Mouse (Mus musculus): ENCODE data around the gene Rcor2. TPM values are rescaled to one million over a fixed set of nuclear protein-coding genes. Genes with fewer than 3 reads are reported as not detected.

Rcor2 gene
- polyA plus RNA-seq, 1 experiment from 2014 or later, result 9.8 TPM

- H3K27me3 ChIP-seq (ENCODE audit: control insufficient read depth, insufficient read depth, low read length), result no peaks in the 10 kb centered on the region
- no peak overlapping the region for H3K9ac ChIP-seq (ENCODE audit: low read depth, low read length)
- WGBS, result 21% methylated on average over 2 of the region's 2 CpGs
- H3K27ac ChIP-seq (ENCODE audit: low read depth, low read length), result no peak overlapping the region
- H3K4me2 ChIP-seq (replicated peaks; ENCODE audit: low read depth, low read length), result no peak overlapping the region
- no peak overlapping the region for H3K4me3 ChIP-seq (ENCODE audit: low read length)
- H3K4me1 ChIP-seq (ENCODE audit: control insufficient read depth, insufficient read depth, low read length), result 0 out of 2 replicates have a peak, but pooled peaks cover 4% of the 10 kb centered on the region
- H3K36me3 ChIP-seq (ENCODE audit: control insufficient read depth, insufficient read depth, low read length), result no peaks in the 10 kb centered on the region
- H3K9me3 ChIP-seq (ENCODE audit: control insufficient read depth, low read length), result no peaks in the 10 kb centered on the region
- no peak for ATAC-seq (ENCODE audit: low FRiP score, low TSS enrichment)
Observed at GRCm38 (mm10) chr19:7320181-7320580, 53.1 kb downstream of the Rcor2 start.

- Histone ChIP-seq H3K36me3 (ENCODE audit: control insufficient read depth, insufficient read depth, low read length) (no peaks in the 10 kb centered on the region), H3K9me3 (ENCODE audit: control insufficient read depth, low read length) (no peaks in the 10 kb centered on the region), H3K27me3 (ENCODE audit: control insufficient read depth, insufficient read depth, low read length) (no peaks in the 10 kb centered on the region), H3K4me2 (replicated peaks; ENCODE audit: low read depth, low read length) (no peak overlapping the region), H3K9ac (ENCODE audit: low read depth, low read length) (no peak overlapping the region), H3K4me1 (ENCODE audit: control insufficient read depth, insufficient read depth, low read length) (0 out of 2 replicates have a peak, but pooled peaks cover 1% of the 10 kb centered on the region), H3K27ac (ENCODE audit: low read depth, low read length) (no peak overlapping the region), H3K4me3 (ENCODE audit: low read length) (no peak overlapping the region)
- no peak for ATAC-seq (ENCODE audit: low FRiP score, low TSS enrichment)
- WGBS, result 85% methylated on average over 3 of the region's 3 CpGs
Observed at GRCm38 (mm10) chr19:7321391-7321790, 54.3 kb downstream of the Rcor2 start.

Other genes with a start within 250 kb of the Rcor2 start
- 3.6 and 4.9 TPM in 2 replicates for gene Fermt3, start 247.9 kb upstream of the Rcor2 start, polyA plus RNA-seq (2014; fragmentation: Nextera tagmentation; extraction: Ambion mirVana)
- 223 and 304 TPM in 2 replicates for gene Stip1, start 227.4 kb upstream of the Rcor2 start, polyA plus RNA-seq (2014; fragmentation: Nextera tagmentation; extraction: Ambion mirVana)
- gene Macrod1, start 210.5 kb upstream of the Rcor2 start, polyA plus RNA-seq (2014; fragmentation: Nextera tagmentation; extraction: Ambion mirVana), result 9.9 and 10.7 TPM in 2 replicates
- gene Flrt1, start 161.6 kb upstream of the Rcor2 start, polyA plus RNA-seq (2014; fragmentation: Nextera tagmentation; extraction: Ambion mirVana), result 3.0 and 5.5 TPM in 2 replicates
- gene Otub1, start 61.0 kb upstream of the Rcor2 start, polyA plus RNA-seq (2014; fragmentation: Nextera tagmentation; extraction: Ambion mirVana), result 237 and 255 TPM in 2 replicates
- gene Cox8a, start 49.7 kb upstream of the Rcor2 start, polyA plus RNA-seq (2014; fragmentation: Nextera tagmentation; extraction: Ambion mirVana), result 1,171 and 1,487 TPM in 2 replicates
- gene Naa40, start 26.1 kb upstream of the Rcor2 start, polyA plus RNA-seq (2014; fragmentation: Nextera tagmentation; extraction: Ambion mirVana), result 57.8 and 90.7 TPM in 2 replicates
- gene Mark2, start 74.5 kb downstream of the Rcor2 start, polyA plus RNA-seq (2014; fragmentation: Nextera tagmentation; extraction: Ambion mirVana), result 51.9 and 54.9 TPM in 2 replicates
- 24.5 and 35.8 TPM in 2 replicates for gene Spindoc, start 115.7 kb downstream of the Rcor2 start, polyA plus RNA-seq (2014; fragmentation: Nextera tagmentation; extraction: Ambion mirVana)
- 9.8 and 10.4 TPM in 2 replicates for gene 2700081O15Rik, start 150.3 kb downstream of the Rcor2 start, polyA plus RNA-seq (2014; fragmentation: Nextera tagmentation; extraction: Ambion mirVana)
- gene Rtn3, start 216.0 kb downstream of the Rcor2 start, polyA plus RNA-seq (2014; fragmentation: Nextera tagmentation; extraction: Ambion mirVana), result 127 and 131 TPM in 2 replicates
- 12.5 and 17.7 TPM in 2 replicates for gene Atl3, start 226.7 kb downstream of the Rcor2 start, polyA plus RNA-seq (2014; fragmentation: Nextera tagmentation; extraction: Ambion mirVana)

Data from kidney, embryonic 14.5 days (tissue).